Mouse (Mus musculus): ENCODE measurements at regions not wholly inside any gene's neighbourhood (a gene's known extent, or its start where the extent isn't known, plus 50 kb on each side); places are given as distances from the start of the nearest gene placed in this dataset.

DNA sequence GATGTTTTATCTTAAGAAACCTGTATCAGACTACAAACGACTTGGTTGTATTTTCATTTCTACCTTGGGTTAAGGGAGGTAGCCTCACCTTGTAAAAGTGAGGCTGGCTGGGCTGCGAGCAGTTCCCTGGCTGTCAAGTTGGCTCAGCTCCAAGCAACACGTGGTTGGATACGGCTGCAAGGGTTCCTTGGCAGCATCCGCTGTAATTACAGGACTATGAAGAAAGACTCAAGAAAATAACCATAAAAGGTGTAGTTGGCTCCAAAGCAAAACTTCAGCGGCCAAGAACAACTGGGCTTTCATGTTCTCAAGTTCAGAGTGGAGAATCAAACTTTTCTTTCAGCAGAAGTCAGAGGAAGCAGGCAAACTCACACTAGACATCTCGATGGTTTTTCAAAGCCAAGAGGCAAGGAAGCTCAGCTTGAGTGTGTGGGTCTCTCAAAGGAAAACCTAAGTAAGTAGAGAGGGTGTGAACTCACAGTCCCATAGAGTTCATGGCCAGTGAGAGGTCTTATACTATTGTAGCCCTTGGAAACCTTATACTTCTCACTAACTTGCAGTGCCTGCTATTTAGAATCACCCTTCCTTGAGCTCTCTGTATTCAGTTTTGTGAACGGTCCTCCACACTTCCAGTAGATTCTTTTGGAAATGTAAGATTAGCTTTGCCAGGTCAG is 676.1 kb downstream of the Egfem1 start:
- intact Hi-C loops (cut with DNase I), result no loop called here
- no peak for DNase-seq
